29 mouse cellular contexts compared by ENCODE assay signal in genomic region chr4:101689645-101690044, GRCm38 (mm10). TPM values are rescaled to one million over a fixed set of nuclear protein-coding genes. Genes with fewer than 3 reads are reported as not detected.
DNase-seq lines count a peak whose midpoint lies in the region; ATAC-seq and TF ChIP-seq lines count a peak whose summit lies in the region.
"Had no signal": no experiment of that assay in that cellular context is flagged by ENCODE, and none has a peak within 500 bp of the region (broad histone marks: within the 10 kb centered on the region; RNA-seq: fewer than 3 reads in every experiment).

No protein-coding gene starts in this region.

- no peak overlapping the region for H3K9ac ChIP-seq in heart, adult 2 months (ENCODE audit: low read depth, low read length)
- no peak overlapping the region for H3K9ac ChIP-seq in kidney, embryonic 16.5 days (replicated peaks; ENCODE audit: low read length)
- H3K9ac ChIP-seq in embryonic facial prominence, embryonic 14.5 days (ENCODE audit: low read depth, low read length) = no peak overlapping the region
- no peak overlapping the region for H3K9ac ChIP-seq in heart, postnatal 0 days (replicated peaks; ENCODE audit: low read depth, low read length)
- H3K9ac ChIP-seq: forebrain, embryonic 13.5 days; limb, embryonic 12.5 days; liver, embryonic 14.5 days; lung, embryonic 14.5 days had no signal

- no peak for TF ChIP-seq CTCF in heart, adult 2 months (IDR thresholded peaks at IDR 0.05)
- TF ChIP-seq CTCF in heart, postnatal 0 days (IDR thresholded peaks at IDR 0.05; ENCODE audit: low read depth) = no peak

- H3K4me3 ChIP-seq in heart, adult 2 months = no peak overlapping the region
- H3K4me3 ChIP-seq in kidney, embryonic 16.5 days (ENCODE audit: low read length) = no peak overlapping the region
- no peak overlapping the region for H3K4me3 ChIP-seq in embryonic facial prominence, embryonic 14.5 days (ENCODE audit: low read depth, low read length)
- no peak overlapping the region for H3K4me3 ChIP-seq in heart, postnatal 0 days (ENCODE audit: low read depth, low read length)
- H3K4me3 ChIP-seq: erythroblast, embryonic 14.5 days; forebrain, embryonic 13.5 days; hindbrain, embryonic 10.5 days; limb, embryonic 12.5 days had no signal

- 44% methylated on average over 5 of the region's 5 CpGs for WGBS in heart, adult 2 months
- WGBS in kidney, embryonic 16.5 days = 75% methylated on average over 5 of the region's 5 CpGs
- 58% methylated on average over 5 of the region's 5 CpGs for WGBS in embryonic facial prominence, embryonic 14.5 days
- WGBS in heart, postnatal 0 days = 64% methylated on average over 5 of the region's 5 CpGs

- H3K27ac ChIP-seq in heart, adult 2 months = peak overlapping the region; percentile 71
- no peak overlapping the region for H3K27ac ChIP-seq in kidney, embryonic 16.5 days (ENCODE audit: low read length)
- H3K27ac ChIP-seq in embryonic facial prominence, embryonic 14.5 days (replicated peaks; ENCODE audit: low read depth, low read length) = peak overlapping the region; percentile 54
- peak overlapping the region; percentile 25 for H3K27ac ChIP-seq in heart, postnatal 0 days (ENCODE audit: low read depth)
- H3K27ac ChIP-seq: forebrain, embryonic 13.5 days; hindbrain, embryonic 10.5 days; hindbrain, postnatal 0 days; limb, embryonic 12.5 days; liver, embryonic 14.5 days had no signal

- H3K4me1 ChIP-seq in heart, adult 2 months (ENCODE audit: control insufficient read depth, insufficient read depth, low read length) = peaks cover 3% of the 10 kb centered on the region
- H3K4me1 ChIP-seq in kidney, embryonic 16.5 days (ENCODE audit: insufficient read depth, low read length) = no peaks in the 10 kb centered on the region
- peaks cover 3% of the 10 kb centered on the region; the same call in 1 of the 2 replicates for H3K4me1 ChIP-seq in embryonic facial prominence, embryonic 14.5 days (ENCODE audit: control insufficient read depth, insufficient read depth, low read length)
- H3K4me1 ChIP-seq in heart, postnatal 0 days (ENCODE audit: control insufficient read depth, insufficient read depth) = no peaks in the 10 kb centered on the region
- H3K4me1 ChIP-seq: forebrain, embryonic 13.5 days; hindbrain, embryonic 10.5 days; limb, embryonic 12.5 days had no signal

- no peak for TF ChIP-seq EP300 in heart, adult 2 months (IDR thresholded peaks at IDR 0.05; ENCODE audit: insufficient read depth, low read depth, low read length)
- TF ChIP-seq EP300 in heart, postnatal 0 days (IDR thresholded peaks at IDR 0.05; ENCODE audit: low read depth) = no peak

- TF ChIP-seq POLR2A in heart, adult 2 months (IDR thresholded peaks at IDR 0.05; ENCODE audit: insufficient read depth, low read depth, low read length) = no peak

- no peak overlapping the region for H3K4me2 ChIP-seq in kidney, embryonic 16.5 days (replicated peaks; ENCODE audit: low read depth, low read length)
- H3K4me2 ChIP-seq in embryonic facial prominence, embryonic 14.5 days (ENCODE audit: low read depth, low read length) = no peak overlapping the region
- H3K4me2 ChIP-seq in heart, postnatal 0 days (ENCODE audit: low read depth, low read length) = no peak overlapping the region
- H3K4me2 ChIP-seq: forebrain, embryonic 13.5 days; limb, embryonic 12.5 days; lung, embryonic 14.5 days had no signal

- H3K27me3 ChIP-seq in heart, adult 2 months (ENCODE audit: control insufficient read depth, insufficient read depth, low read length) = no peaks in the 10 kb centered on the region
- H3K27me3 ChIP-seq in kidney, embryonic 16.5 days (ENCODE audit: insufficient read depth, low read length) = no peaks in the 10 kb centered on the region
- H3K27me3 ChIP-seq in embryonic facial prominence, embryonic 14.5 days (replicated peaks; ENCODE audit: control insufficient read depth, insufficient read depth, low read length) = no peaks in the 10 kb centered on the region
- no peaks in the 10 kb centered on the region for H3K27me3 ChIP-seq in heart, postnatal 0 days (ENCODE audit: control insufficient read depth, insufficient read depth, low read length)
- H3K27me3 ChIP-seq: CH12.LX; forebrain, embryonic 13.5 days; limb, embryonic 12.5 days had no signal

- H3K36me3 ChIP-seq in heart, adult 2 months (ENCODE audit: control insufficient read depth, insufficient read depth, low read length) = peaks cover 4% of the 10 kb centered on the region
- no peaks in the 10 kb centered on the region for H3K36me3 ChIP-seq in kidney, embryonic 16.5 days (ENCODE audit: insufficient read depth, low read length)
- no peaks in the 10 kb centered on the region for H3K36me3 ChIP-seq in embryonic facial prominence, embryonic 14.5 days (ENCODE audit: control insufficient read depth, insufficient read depth, low read length)
- H3K36me3 ChIP-seq in heart, postnatal 0 days (replicated peaks; ENCODE audit: control insufficient read depth, insufficient read depth, low read length) = no peaks in the 10 kb centered on the region
- H3K36me3 ChIP-seq: G1E; hindbrain, embryonic 10.5 days; limb, embryonic 12.5 days had no signal

- H3K79me2 ChIP-seq in heart, adult 2 months (replicated peaks; ENCODE audit: control insufficient read depth, insufficient read depth, low read length) = no peaks in the 10 kb centered on the region

- no peak for DNase-seq in heart, adult 2 months
- no peak for DNase-seq in heart, postnatal 14 days
- peak; percentile 31 for DNase-seq in kidney, adult 9 months
- peak; percentile 53 for DNase-seq in embryonic facial prominence, embryonic 14.5 days (ENCODE audit: low spot score)
- DNase-seq in heart, postnatal 0 days (ENCODE audit: low spot score) = peak; percentile 14
- DNase-seq in Muller cell, postnatal 12 days (ENCODE audit: inconsistent ontology term) = no peak
- DNase-seq: adrenal gland, adult 2 months; B cell, adult 2 months; cerebellum, adult 11 months; cerebellum, adult 9-11 months; kidney, postnatal 10 days; layer of hippocampus, postnatal 36 days; lung, embryonic 14.5 days; lung, postnatal 4 days; midbrain, embryonic 14.5 days; right cerebral cortex, postnatal 14 days; thymus, adult 18-20 months; thymus, postnatal 36 days had no signal

- ATAC-seq in kidney, embryonic 16.5 days (ENCODE audit: low FRiP score, low TSS enrichment) = no peak
- no peak for ATAC-seq in embryonic facial prominence, embryonic 14.5 days (ENCODE audit: low read depth)
- no peak for ATAC-seq in heart, postnatal 0 days (ENCODE audit: insufficient read depth, low read depth)
- ATAC-seq: forebrain, embryonic 13.5 days; hindbrain, postnatal 0 days; intestine, embryonic 16.5 days had no signal

- no peaks in the 10 kb centered on the region for H3K9me3 ChIP-seq in kidney, embryonic 16.5 days (ENCODE audit: low read length)
- no peaks in the 10 kb centered on the region for H3K9me3 ChIP-seq in embryonic facial prominence, embryonic 14.5 days (ENCODE audit: control insufficient read depth, low read length)
- no peaks in the 10 kb centered on the region for H3K9me3 ChIP-seq in heart, postnatal 0 days (replicated peaks; ENCODE audit: control insufficient read depth, low read length)
- H3K9me3 ChIP-seq: forebrain, embryonic 13.5 days; G1E; hindbrain, embryonic 10.5 days; limb, embryonic 12.5 days had no signal

- intact Hi-C loops in heart, adult 2 months (cut with DNase I) = loop anchor here (5.0 kb wide), 3 partner anchors 33 to 43 kb away; no protein-coding TSS in a partner anchor
- intact Hi-C loops in heart, postnatal 14 days (cut with DNase I) = no loop called here

RNA-seq across cellular contexts. Expression of gene Lepr, which starts 27.6 kb away (rescaled TPM):
- 1 to 10 TPM; 3.2 to 3.9 TPM for total RNA-seq in heart, adult 2 months (2021)
- 0.80 and 2.0 TPM in 2 replicates for polyA plus RNA-seq in heart, adult 2 months (2012; rRNA removed)
- 10 to 100 TPM; 11.2 to 11.9 TPM for total RNA-seq in heart, postnatal 14 days (2021)
- polyA plus RNA-seq in kidney, embryonic 16.5 days (2015; fragmentation: Nextera tagmentation; extraction: Ambion mirVana) = 5.5 TPM in 2 replicates
- 16.0 and 16.2 TPM in 2 replicates for polyA plus RNA-seq in embryonic facial prominence, embryonic 14.5 days (2014; fragmentation: Nextera tagmentation; extraction: Ambion mirVana)
- 2.9 and 4.5 TPM in 2 replicates for total RNA-seq in heart, postnatal 0 days (2014; rRNA removed; ENCODE audit: low replicate concordance)
- polyA plus RNA-seq in heart, postnatal 0 days (2015; fragmentation: Nextera tagmentation; extraction: Ambion mirVana) = 3.5 and 3.9 TPM in 2 replicates
- total RNA-seq: CH12.LX; megakaryocyte-erythroid progenitor cell, adult 5-6 weeks had no signal
- polyA plus RNA-seq: erythroblast, embryonic 14.5 days; G1E had no signal

RNA-seq across cellular contexts. Expression of gene Leprot, which starts 42.1 kb away (rescaled TPM):
- total RNA-seq in heart, adult 2 months (2021) = 10 to 100 TPM; 24.2 to 30.2 TPM
- 37.9 and 59.2 TPM in 2 replicates for polyA plus RNA-seq in heart, adult 2 months (2012; rRNA removed)
- 10 to 100 TPM; 31.5 to 33.1 TPM for total RNA-seq in heart, postnatal 14 days (2021)
- 98.6 and 104 TPM in 2 replicates for polyA plus RNA-seq in kidney, embryonic 16.5 days (2015; fragmentation: Nextera tagmentation; extraction: Ambion mirVana)
- 98.1 and 98.2 TPM in 2 replicates for polyA plus RNA-seq in embryonic facial prominence, embryonic 14.5 days (2014; fragmentation: Nextera tagmentation; extraction: Ambion mirVana)
- total RNA-seq in heart, postnatal 0 days (2014; rRNA removed; ENCODE audit: low replicate concordance) = 68.0 and 69.6 TPM in 2 replicates
- 67.3 and 70.3 TPM in 2 replicates for polyA plus RNA-seq in heart, postnatal 0 days (2015; fragmentation: Nextera tagmentation; extraction: Ambion mirVana)

Comparison
In these comparisons a context has a peak if more than half of its experiments do, and no peak if none do; other contexts are left out.
1. DNase-seq: peak in kidney, adult 9 months (single experiment), embryonic facial prominence, embryonic 14.5 days (single experiment) and heart, postnatal 0 days (single experiment); none in heart, adult 2 months (0 of 2), heart, postnatal 14 days (0 of 2) and Muller cell, postnatal 12 days (single experiment).